Mouse (Mus musculus) testis, adult 2 months (tissue): Measurements from ENCODE around the gene Uqcr11.

Experiments used
- CTCF ChIP-seq: fragments of 200-500 bp; IDR thresholded peaks from 2 replicates; pipeline ENCODE4 v1.5.1; 2012; ENCODE audit warnings: low read depth, mild to moderate bottlenecking, inconsistent platforms, low read length, moderate library complexity; ENCODE audit not compliant: control insufficient read depth, insufficient read depth, insufficient replicate concordance
- POLR2A ChIP-seq: fragments of 200-500 bp; IDR thresholded peaks from 2 replicates; pipeline ENCODE4 v1.6.1; 2012; ENCODE audit warnings: low read depth, mild to moderate bottlenecking, inconsistent platforms, low read length, moderate library complexity; ENCODE audit not compliant: control insufficient read depth

GRCm38 (mm10) chr10:80443575-80444278 lies 37.1 kb upstream of the Uqcr11 start:
- no peak for TF ChIP-seq CTCF
- TF ChIP-seq POLR2A, result no peak
